Mouse (Mus musculus) forebrain, embryonic 11.5 days (tissue): ENCODE data around the gene Aven. TPM values are rescaled to one million over a fixed set of nuclear protein-coding genes. Genes with fewer than 3 reads are reported as not detected.

Source experiments
- ATAC-seq: fragments of 200-750 bp; cut with Nextera tagmentation; replicated peaks from 2 replicates; pipeline ENCODE4 v1.8.0; 2017; ENCODE audit warnings: moderate TSS enrichment; ENCODE audit not compliant: low FRiP score
- DNase-seq: peaks from one replicate; pipeline ENCODE4 v3.0.0-alpha.2; 2017; ENCODE audit warnings: low spot score
- H3K27ac ChIP-seq: fragments of 300-500 bp; sonication (generic); 2 replicates; pipeline ENCODE4 v1.5.1; 2014; ENCODE audit warnings: low read depth, low read length
- H3K27me3 ChIP-seq: fragments of 300-500 bp; sonication (generic); 2 replicates; pipeline ENCODE4 v1.6.1; 2014; ENCODE audit warnings: mild to moderate bottlenecking, low read length, mixed read lengths; ENCODE audit not compliant: control insufficient read depth, insufficient read depth
- H3K36me3 ChIP-seq: fragments of 300-500 bp; sonication (generic); 2 replicates; pipeline ENCODE4 v1.6.1; 2014; ENCODE audit warnings: mild to moderate bottlenecking, low read length, moderate library complexity, mixed read lengths; ENCODE audit not compliant: control insufficient read depth, insufficient read depth
- H3K4me1 ChIP-seq: fragments of 300-500 bp; sonication (generic); replicated peaks from 2 replicates; pipeline ENCODE4 v1.6.1; 2014; ENCODE audit warnings: low read length, mixed read lengths; ENCODE audit not compliant: control insufficient read depth, insufficient read depth
- H3K4me2 ChIP-seq: fragments of 300-500 bp; sonication (generic); 2 replicates; pipeline ENCODE4 v1.6.1; 2014; ENCODE audit warnings: low read depth, mild to moderate bottlenecking, low read length, moderate library complexity, mixed read lengths; ENCODE audit not compliant: severe bottlenecking
- H3K4me3 ChIP-seq: fragments of 300-500 bp; sonication (generic); 2 replicates; pipeline ENCODE4 v1.5.1; 2014; ENCODE audit warnings: low read depth, low read length
- H3K9ac ChIP-seq: fragments of 300-500 bp; sonication (generic); 2 replicates; pipeline ENCODE4 v1.6.1; 2014; ENCODE audit warnings: low read length
- H3K9me3 ChIP-seq: fragments of 300-500 bp; sonication (generic); 2 replicates; pipeline ENCODE4 v1.6.1; 2016; ENCODE audit warnings: low read length, mixed read lengths; ENCODE audit not compliant: control insufficient read depth
- WGBS: fragments of 180-500 bp; shearing (Covaris S2); extraction: QIAGEN DNeasy Blood & Tissue Kit; methylation state at CpG from one replicate; pipeline ENCODE4 v1.1.7; 2014; 5-methylcytosine and 5-hydroxymethylcytosine counted together
- polyA plus RNA-seq: library from polyadenylated mRNA; unstranded; fragments of >200 nt; fragmentation: Nextera tagmentation; extraction: Ambion mirVana; gene quantifications from 2 replicates; pipeline ENCODE4 v1.2.1, GENCODE M21; 2014

The Aven gene
- polyA plus RNA-seq, 1 experiment from 2014 or later = 6.1 TPM

GRCm38 (mm10) chr2:112518541-112518940 is 25.8 kb downstream of the Aven start:
- Histone ChIP-seq H3K9me3 (no peaks in the 10 kb centered on the region; the same call in 1 of the 2 replicates), H3K4me2 (no peak overlapping the region), H3K9ac (no peak overlapping the region), H3K4me3 (no peak overlapping the region), H3K27ac (no peak overlapping the region), H3K36me3 (no peaks in the 10 kb centered on the region), H3K27me3 (no peaks in the 10 kb centered on the region), H3K4me1 (no peaks in the 10 kb centered on the region)
- DNase-seq (no peak), ATAC-seq (no peak)

GRCm38 (mm10) chr2:112520526-112521482 is 28.0 kb downstream of the Aven start:
- ATAC-seq (no peak), DNase-seq (no peak)
- Histone ChIP-seq H3K9ac (no peak overlapping the region), H3K36me3 (no peaks in the 10 kb centered on the region), H3K9me3 (no peaks in the 10 kb centered on the region; the same call in 1 of the 2 replicates), H3K27ac (no peak overlapping the region), H3K27me3 (no peaks in the 10 kb centered on the region), H3K4me1 (no peaks in the 10 kb centered on the region), H3K4me3 (no peak overlapping the region), H3K4me2 (no peak overlapping the region)
- 86% methylated on average over 4 of the region's 4 CpGs for WGBS

GRCm38 (mm10) chr2:112526933-112527332 is 34.2 kb downstream of the Aven start:
- no peak overlapping the region for H3K27ac ChIP-seq
- no peaks in the 10 kb centered on the region for H3K27me3 ChIP-seq
- H3K9me3 ChIP-seq = no peaks in the 10 kb centered on the region
- H3K4me3 ChIP-seq = no peak overlapping the region
- no peak for DNase-seq
- ATAC-seq = no peak
- no peaks in the 10 kb centered on the region for H3K4me1 ChIP-seq
- H3K4me2 ChIP-seq = no peak overlapping the region
- WGBS = 90% methylated on average over 3 of the region's 3 CpGs
- H3K36me3 ChIP-seq = no peaks in the 10 kb centered on the region
- no peak overlapping the region for H3K9ac ChIP-seq

GRCm38 (mm10) chr2:112532812-112533496 is 40.2 kb downstream of the Aven start:
- H3K27me3 ChIP-seq = no peaks in the 10 kb centered on the region
- H3K4me3 ChIP-seq = no peak overlapping the region
- no peaks in the 10 kb centered on the region for H3K36me3 ChIP-seq
- H3K4me2 ChIP-seq = no peak overlapping the region
- DNase-seq (no peak), ATAC-seq (no peak)
- no peaks in the 10 kb centered on the region for H3K9me3 ChIP-seq
- H3K9ac ChIP-seq = no peak overlapping the region
- no peaks in the 10 kb centered on the region for H3K4me1 ChIP-seq
- 81% methylated on average over 10 of the region's 10 CpGs for WGBS
- H3K27ac ChIP-seq = no peak overlapping the region

- DNase-seq (no peak), ATAC-seq (0 out of 2 replicates have a peak, but pooled peaks have one; percentile 45)
- H3K4me2 ChIP-seq = no peak overlapping the region
- no peak overlapping the region for H3K9ac ChIP-seq
- H3K27ac ChIP-seq = no peak overlapping the region
- H3K27me3 ChIP-seq = no peaks in the 10 kb centered on the region
- no peak overlapping the region for H3K4me3 ChIP-seq
- no peaks in the 10 kb centered on the region for H3K9me3 ChIP-seq
- no peaks in the 10 kb centered on the region for H3K4me1 ChIP-seq
- H3K36me3 ChIP-seq = no peaks in the 10 kb centered on the region
- WGBS = 58% methylated on average over 14 of the region's 14 CpGs
Observed at GRCm38 (mm10) chr2:112534677-112535222, 42.0 kb downstream of the Aven start.

GRCm38 (mm10) chr2:112538783-112539182 is 46.0 kb downstream of the Aven start:
- H3K27me3 ChIP-seq = no peaks in the 10 kb centered on the region
- ATAC-seq (0 out of 2 replicates have a peak, but pooled peaks have one; percentile 47), DNase-seq (no peak)
- WGBS = 94% methylated on average over 1 of the region's 1 CpGs
- no peaks in the 10 kb centered on the region for H3K36me3 ChIP-seq
- H3K4me2 ChIP-seq = no peak overlapping the region
- no peaks in the 10 kb centered on the region for H3K9me3 ChIP-seq
- no peaks in the 10 kb centered on the region for H3K4me1 ChIP-seq
- no peak overlapping the region for H3K4me3 ChIP-seq
- no peak overlapping the region for H3K9ac ChIP-seq
- H3K27ac ChIP-seq = no peak overlapping the region

GRCm38 (mm10) chr2:112541695-112542285 is 49.0 kb downstream of the Aven start:
- no peak for DNase-seq
- no peak for ATAC-seq
- 86% methylated on average over 5 of the region's 5 CpGs for WGBS
- Histone ChIP-seq H3K9ac (no peak overlapping the region), H3K4me3 (no peak overlapping the region), H3K27me3 (no peaks in the 10 kb centered on the region), H3K27ac (no peak overlapping the region), H3K4me1 (no peaks in the 10 kb centered on the region), H3K9me3 (no peaks in the 10 kb centered on the region), H3K4me2 (no peak overlapping the region), H3K36me3 (no peaks in the 10 kb centered on the region)

- Histone ChIP-seq H3K9me3 (no peaks in the 10 kb centered on the region), H3K4me3 (no peak overlapping the region), H3K4me1 (no peaks in the 10 kb centered on the region), H3K9ac (no peak overlapping the region), H3K27ac (no peak overlapping the region), H3K4me2 (no peak overlapping the region), H3K36me3 (no peaks in the 10 kb centered on the region), H3K27me3 (no peaks in the 10 kb centered on the region)
- DNase-seq (no peak), ATAC-seq (no peak)
- 92% methylated on average over 10 of the region's 10 CpGs for WGBS
Observed at GRCm38 (mm10) chr2:112556527-112556926, 63.8 kb downstream of the Aven start.
